Mouse (Mus musculus): ENCODE data around the gene Cttnbp2. TPM values are rescaled to one million over a fixed set of nuclear protein-coding genes. Genes with fewer than 3 reads are reported as not detected.
A peak's percentile ranks its signal among the peaks of the same experiment; 100 is the strongest.

Cttnbp2 gene
- polyA plus RNA-seq (2014; fragmentation: Nextera tagmentation; extraction: Ambion mirVana) = 19.8 and 25.1 TPM in 2 replicates

- ATAC-seq (ENCODE audit: low FRiP score) (peak; percentile 95), DNase-seq (ENCODE audit: low spot score) (peak; percentile 85)
- Histone ChIP-seq H3K4me1 (replicated peaks; ENCODE audit: control insufficient read depth, insufficient read depth, low read length) (peaks cover 2% of the 10 kb centered on the region; the same call in 1 of the 2 replicates), H3K27me3 (ENCODE audit: control insufficient read depth, insufficient read depth, low read length) (no peaks in the 10 kb centered on the region), H3K9ac (ENCODE audit: low read depth, low read length) (peak within 1 kb of the TSS; percentile 84), H3K9me3 (ENCODE audit: control insufficient read depth, low read length) (no peaks in the 10 kb centered on the region), H3K36me3 (ENCODE audit: control insufficient read depth, insufficient read depth, low read length) (no peaks in the 10 kb centered on the region), H3K4me2 (replicated peaks; ENCODE audit: low read depth, low read length) (peak within 1 kb of the TSS; percentile 84), H3K27ac (ENCODE audit: low read depth, low read length) (peak within 1 kb of the TSS; percentile 67), H3K4me3 (ENCODE audit: low read depth, low read length) (peak within 1 kb of the TSS; percentile 76)
- WGBS = under 1% methylated on average over 56 of the region's 70 CpGs
Measured at GRCm38 (mm10) chr6:18514480-18515352, at the start of gene Cttnbp2. Gene Cttnbp2 (minus strand): TSS chr6:18514843.

GRCm38 (mm10) chr6:18559019-18559418 is 44.4 kb upstream of the Cttnbp2 start:
- Histone ChIP-seq H3K4me3 (ENCODE audit: low read depth, low read length) (no peak overlapping the region), H3K36me3 (ENCODE audit: control insufficient read depth, insufficient read depth, low read length) (no peaks in the 10 kb centered on the region), H3K9ac (ENCODE audit: low read depth, low read length) (no peak overlapping the region), H3K27me3 (ENCODE audit: control insufficient read depth, insufficient read depth, low read length) (no peaks in the 10 kb centered on the region), H3K4me2 (replicated peaks; ENCODE audit: low read depth, low read length) (no peak overlapping the region), H3K27ac (ENCODE audit: low read depth, low read length) (no peak overlapping the region), H3K9me3 (ENCODE audit: control insufficient read depth, low read length) (no peaks in the 10 kb centered on the region), H3K4me1 (replicated peaks; ENCODE audit: control insufficient read depth, insufficient read depth, low read length) (no peaks in the 10 kb centered on the region)
- WGBS = 93% methylated on average over 1 of the region's 1 CpGs
- DNase-seq (ENCODE audit: low spot score) (no peak), ATAC-seq (ENCODE audit: low FRiP score) (no peak)

DNA sequence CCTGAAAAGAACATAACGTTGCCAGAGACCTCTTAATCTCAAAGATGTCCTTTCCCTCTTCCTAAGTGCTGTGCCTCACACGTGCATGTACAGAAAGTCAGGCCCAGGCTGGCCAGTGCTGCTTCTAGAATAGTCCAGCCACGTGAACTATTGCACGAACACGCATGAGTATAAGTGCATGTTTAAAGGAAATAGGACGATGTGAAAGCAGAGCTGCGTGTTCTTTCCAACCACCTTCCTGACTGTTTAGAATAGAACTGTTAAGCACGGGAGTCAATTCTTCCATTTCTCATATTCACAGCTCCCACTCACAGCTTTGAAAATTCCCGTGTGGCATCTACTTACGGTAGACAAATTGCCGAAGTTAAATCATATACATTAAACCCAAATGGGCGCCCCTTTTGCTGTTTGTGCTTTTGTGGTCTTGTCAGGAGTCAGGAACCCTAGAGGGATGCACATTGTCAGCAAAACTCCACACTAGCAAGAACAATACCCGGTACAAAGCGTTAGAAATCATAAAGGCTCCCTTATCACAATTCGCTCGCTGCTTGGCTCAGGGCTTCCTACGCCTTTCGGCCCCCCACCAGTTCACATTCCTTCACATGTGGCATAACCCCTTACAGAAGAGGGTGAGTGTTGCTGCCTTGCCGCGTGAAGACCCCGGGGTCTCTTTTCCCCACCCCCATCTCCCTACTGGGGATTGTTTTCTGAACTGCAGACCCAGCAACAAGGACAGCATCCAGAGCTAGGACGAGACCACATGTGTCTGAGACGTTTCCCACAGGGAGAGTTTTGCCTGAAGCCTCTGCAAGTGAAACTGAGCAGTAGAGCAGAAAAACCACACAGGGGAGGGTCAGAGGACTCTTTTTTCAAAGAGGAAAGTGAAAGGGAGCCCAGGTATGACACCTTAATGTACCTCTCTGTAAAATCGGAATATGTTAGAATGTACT is 33.1 kb upstream of the Cttnbp2 start:
- H3K9ac ChIP-seq (ENCODE audit: low read depth, low read length) = no peak overlapping the region
- 54% methylated on average over 24 of the region's 24 CpGs for WGBS

GRCm38 (mm10) chr6:18543878-18544277 is 29.2 kb upstream of the Cttnbp2 start:
- DNase-seq (ENCODE audit: low spot score) = no peak
- 71% methylated on average over 2 of the region's 2 CpGs for WGBS
- ATAC-seq (ENCODE audit: low FRiP score) = no peak
- no peaks in the 10 kb centered on the region for H3K27me3 ChIP-seq (ENCODE audit: control insufficient read depth, insufficient read depth, low read length)
- no peak overlapping the region for H3K27ac ChIP-seq (ENCODE audit: low read depth, low read length)
- no peaks in the 10 kb centered on the region for H3K36me3 ChIP-seq (ENCODE audit: control insufficient read depth, insufficient read depth, low read length)
- H3K9me3 ChIP-seq (ENCODE audit: control insufficient read depth, low read length) = no peaks in the 10 kb centered on the region
- H3K4me3 ChIP-seq (ENCODE audit: low read depth, low read length) = no peak overlapping the region
- H3K9ac ChIP-seq (ENCODE audit: low read depth, low read length) = no peak overlapping the region
- no peaks in the 10 kb centered on the region for H3K4me1 ChIP-seq (replicated peaks; ENCODE audit: control insufficient read depth, insufficient read depth, low read length)
- H3K4me2 ChIP-seq (replicated peaks; ENCODE audit: low read depth, low read length) = no peak overlapping the region

More for the DNA sequence above, 33.1 kb upstream of the Cttnbp2 start:
- Histone ChIP-seq H3K4me3 (ENCODE audit: low read depth, low read length) (no peak overlapping the region), H3K9me3 (ENCODE audit: control insufficient read depth, low read length) (no peaks in the 10 kb centered on the region), H3K27me3 (ENCODE audit: control insufficient read depth, insufficient read depth, low read length) (no peaks in the 10 kb centered on the region), H3K4me2 (replicated peaks; ENCODE audit: low read depth, low read length) (peak overlapping the region; percentile 31; the same call in 1 of the 2 replicates), H3K4me1 (replicated peaks; ENCODE audit: control insufficient read depth, insufficient read depth, low read length) (no peaks in the 10 kb centered on the region), H3K27ac (ENCODE audit: low read depth, low read length) (no peak overlapping the region), H3K36me3 (ENCODE audit: control insufficient read depth, insufficient read depth, low read length) (no peaks in the 10 kb centered on the region)
- no peak for ATAC-seq (ENCODE audit: low FRiP score)
- peak; percentile 14 for DNase-seq (ENCODE audit: low spot score)

DNA sequence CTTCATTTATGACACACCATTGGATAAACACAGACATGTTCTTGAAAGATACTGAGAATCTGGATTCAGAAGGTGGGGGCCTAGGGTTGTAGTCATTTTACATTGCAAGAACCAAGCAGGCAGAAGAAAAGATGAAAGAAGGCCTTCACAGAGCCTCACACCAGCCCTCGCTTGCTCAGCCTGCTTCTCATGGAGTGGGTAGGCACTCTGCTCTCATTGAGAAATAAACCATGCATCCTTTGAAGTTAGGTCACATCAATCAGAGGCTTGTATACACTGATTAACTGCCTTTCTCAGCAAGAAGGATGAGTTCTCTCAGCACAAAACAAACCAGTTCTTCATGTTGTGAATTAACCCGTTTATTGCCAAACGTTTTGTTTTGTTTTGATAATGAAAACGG is 25.8 kb upstream of the Cttnbp2 start:
- Histone ChIP-seq H3K36me3 (ENCODE audit: control insufficient read depth, insufficient read depth, low read length) (no peaks in the 10 kb centered on the region), H3K9ac (ENCODE audit: low read depth, low read length) (no peak overlapping the region), H3K4me3 (ENCODE audit: low read depth, low read length) (no peak overlapping the region), H3K27ac (ENCODE audit: low read depth, low read length) (no peak overlapping the region), H3K27me3 (ENCODE audit: control insufficient read depth, insufficient read depth, low read length) (no peaks in the 10 kb centered on the region), H3K9me3 (ENCODE audit: control insufficient read depth, low read length) (no peaks in the 10 kb centered on the region), H3K4me1 (replicated peaks; ENCODE audit: control insufficient read depth, insufficient read depth, low read length) (no peaks in the 10 kb centered on the region), H3K4me2 (replicated peaks; ENCODE audit: low read depth, low read length) (no peak overlapping the region)
- DNase-seq (ENCODE audit: low spot score) (peak; percentile 2), ATAC-seq (ENCODE audit: low FRiP score) (peak; percentile 47; the same call in 1 of the 2 replicates)
- 46% methylated on average over 4 of the region's 4 CpGs for WGBS

GRCm38 (mm10) chr6:18530394-18530793 is 15.8 kb upstream of the Cttnbp2 start:
- Histone ChIP-seq H3K27me3 (ENCODE audit: control insufficient read depth, insufficient read depth, low read length) (no peaks in the 10 kb centered on the region), H3K4me2 (replicated peaks; ENCODE audit: low read depth, low read length) (no peak overlapping the region), H3K27ac (ENCODE audit: low read depth, low read length) (no peak overlapping the region), H3K4me3 (ENCODE audit: low read depth, low read length) (no peak overlapping the region), H3K9ac (ENCODE audit: low read depth, low read length) (no peak overlapping the region), H3K4me1 (replicated peaks; ENCODE audit: control insufficient read depth, insufficient read depth, low read length) (no peaks in the 10 kb centered on the region), H3K9me3 (ENCODE audit: control insufficient read depth, low read length) (no peaks in the 10 kb centered on the region), H3K36me3 (ENCODE audit: control insufficient read depth, insufficient read depth, low read length) (no peaks in the 10 kb centered on the region)
- WGBS = 87% methylated on average over 3 of the region's 3 CpGs
- no peak for ATAC-seq (ENCODE audit: low FRiP score)
- no peak for DNase-seq (ENCODE audit: low spot score)

DNA sequence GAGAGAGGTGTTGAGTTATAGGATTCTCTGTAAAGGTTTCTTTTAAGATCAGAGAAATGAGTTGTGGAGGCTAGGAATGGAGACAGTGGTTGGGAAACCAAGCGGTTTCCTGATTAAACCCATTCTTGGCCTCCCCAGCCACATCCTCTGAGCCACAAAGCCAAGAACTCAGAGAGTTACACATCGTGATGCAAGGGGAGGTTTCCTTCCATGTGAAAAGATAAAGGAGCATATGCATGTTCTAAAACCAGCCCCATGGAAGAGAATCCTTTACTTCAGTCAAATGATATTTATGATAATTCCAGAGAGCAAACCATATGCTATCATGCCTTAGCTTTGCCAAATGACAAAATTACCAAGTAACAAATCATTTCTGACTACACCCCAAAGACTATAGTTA is 3.0 kb upstream of the Cttnbp2 start:
- Histone ChIP-seq H3K27me3 (ENCODE audit: control insufficient read depth, insufficient read depth, low read length) (no peaks in the 10 kb centered on the region), H3K9ac (ENCODE audit: low read depth, low read length) (no peak overlapping the region), H3K4me3 (ENCODE audit: low read depth, low read length) (no peak overlapping the region), H3K4me2 (replicated peaks; ENCODE audit: low read depth, low read length) (no peak overlapping the region), H3K9me3 (ENCODE audit: control insufficient read depth, low read length) (no peaks in the 10 kb centered on the region), H3K36me3 (ENCODE audit: control insufficient read depth, insufficient read depth, low read length) (no peaks in the 10 kb centered on the region), H3K4me1 (replicated peaks; ENCODE audit: control insufficient read depth, insufficient read depth, low read length) (peaks cover 2% of the 10 kb centered on the region; the same call in 1 of the 2 replicates), H3K27ac (ENCODE audit: low read depth, low read length) (no peak overlapping the region)
- DNase-seq (ENCODE audit: low spot score) (no peak), ATAC-seq (ENCODE audit: low FRiP score) (no peak)
- WGBS = 65% methylated on average over 2 of the region's 2 CpGs

GRCm38 (mm10) chr6:18513611-18514473 is 801 bp downstream of the Cttnbp2 start:
- Histone ChIP-seq H3K4me3 (ENCODE audit: low read depth, low read length) (peak overlapping the region; percentile 76), H3K4me1 (replicated peaks; ENCODE audit: control insufficient read depth, insufficient read depth, low read length) (peaks cover 2% of the 10 kb centered on the region; the same call in 1 of the 2 replicates), H3K27me3 (ENCODE audit: control insufficient read depth, insufficient read depth, low read length) (no peaks in the 10 kb centered on the region), H3K27ac (ENCODE audit: low read depth, low read length) (peak overlapping the region; percentile 67; the same call in 1 of the 2 replicates), H3K9ac (ENCODE audit: low read depth, low read length) (peak overlapping the region; percentile 84), H3K9me3 (ENCODE audit: control insufficient read depth, low read length) (no peaks in the 10 kb centered on the region), H3K4me2 (replicated peaks; ENCODE audit: low read depth, low read length) (peak overlapping the region; percentile 84), H3K36me3 (ENCODE audit: control insufficient read depth, insufficient read depth, low read length) (no peaks in the 10 kb centered on the region)
- ATAC-seq (ENCODE audit: low FRiP score) = peak; percentile 76
- 1% methylated on average over 28 of the region's 28 CpGs for WGBS
- peak; percentile 47 for DNase-seq (ENCODE audit: low spot score)

All from hindbrain, embryonic 11.5 days (tissue).